Mouse (Mus musculus): ENCODE data around the gene Kcnk3.

DNA sequence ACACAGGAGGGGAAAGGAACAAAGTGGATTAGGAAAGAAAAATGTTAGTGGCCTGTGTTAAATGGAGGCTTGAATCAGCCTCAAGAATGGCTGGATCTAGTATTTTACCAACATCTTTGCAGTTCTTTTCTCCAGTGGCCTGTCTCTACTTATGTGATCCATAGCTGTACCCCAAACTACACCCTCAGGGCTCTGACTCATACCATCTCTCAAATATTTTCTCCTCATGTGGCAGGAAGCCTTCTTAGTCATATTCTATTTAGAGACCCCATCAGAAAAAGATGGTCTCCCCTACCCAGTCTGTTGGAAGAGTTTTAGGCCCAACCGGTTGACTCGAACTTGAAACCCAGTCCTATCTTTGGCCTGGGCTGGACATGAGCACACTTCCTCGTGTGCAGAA, 28.5 kb upstream of the Kcnk3 start:
- TF ChIP-seq CTCF (IDR thresholded peaks at IDR 0.05; ENCODE audit: borderline replicate concordance, insufficient read depth, low read depth, low read length) (no peak), POLR2A (IDR thresholded peaks at IDR 0.05; ENCODE audit: borderline replicate concordance, insufficient read depth, low read length) (no peak)
